Mouse (Mus musculus) B cell, adult 2 months (primary cell): ENCODE measurements around the gene Ptprm.

ENCODE experiments used
- DNase-seq, 2 experiments: peaks; one replicate each; pipeline ENCODE4 v3.0.0; 2022

The Ptprm gene

DNA sequence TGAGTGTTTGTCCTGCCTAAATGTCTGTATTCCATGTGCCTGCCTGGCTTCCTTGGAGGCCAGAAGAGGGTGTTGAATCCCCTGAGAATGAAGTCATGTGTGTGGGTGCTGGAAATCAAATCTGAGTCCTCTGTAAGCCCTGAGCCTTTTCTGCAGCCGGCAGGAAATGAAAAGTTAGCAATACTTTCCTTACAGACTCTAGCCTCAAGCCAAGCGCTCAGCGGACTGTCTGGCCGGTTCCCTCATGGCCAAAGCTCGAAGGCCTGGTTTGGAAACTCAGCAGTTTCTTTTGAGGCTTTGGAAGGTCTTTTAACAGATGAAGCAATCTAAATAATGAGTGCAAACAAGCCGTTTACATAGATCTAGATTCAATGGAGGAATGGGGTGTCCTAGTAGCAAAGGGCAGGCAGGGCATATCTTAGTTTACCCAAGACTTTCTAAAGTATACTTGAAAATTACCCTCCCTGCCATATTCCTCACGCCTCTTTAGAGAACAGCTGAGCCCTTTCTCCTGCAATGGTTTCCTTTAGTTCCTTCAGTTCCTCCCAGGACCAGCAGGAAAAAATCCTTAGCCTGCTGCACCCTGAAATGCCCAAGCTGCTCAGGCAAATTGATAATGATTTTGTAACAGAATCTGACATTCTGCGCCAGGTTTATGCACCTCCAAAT lies 144.4 kb downstream of the Ptprm start:
- DNase-seq = no peak

DNA sequence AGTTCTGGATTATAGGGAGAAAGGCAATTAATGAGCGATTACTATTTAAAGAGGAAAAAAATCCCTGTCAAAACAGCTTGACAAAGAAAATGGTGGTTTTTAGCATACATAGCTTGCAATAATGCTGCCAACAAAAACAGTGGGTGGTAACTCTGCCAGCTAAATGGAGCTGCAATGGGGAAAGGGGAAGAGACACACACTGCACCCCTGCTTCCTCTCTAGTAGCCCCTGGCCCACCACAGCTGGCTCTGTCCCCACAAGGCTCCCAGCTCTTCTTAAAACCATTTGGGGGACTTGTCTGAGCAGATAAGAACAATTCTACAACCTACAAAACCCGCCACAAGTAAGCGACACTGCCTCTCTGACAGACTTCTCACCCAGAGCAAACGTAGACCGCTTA lies 145.7 kb downstream of the Ptprm start:
- DNase-seq = no peak

DNA sequence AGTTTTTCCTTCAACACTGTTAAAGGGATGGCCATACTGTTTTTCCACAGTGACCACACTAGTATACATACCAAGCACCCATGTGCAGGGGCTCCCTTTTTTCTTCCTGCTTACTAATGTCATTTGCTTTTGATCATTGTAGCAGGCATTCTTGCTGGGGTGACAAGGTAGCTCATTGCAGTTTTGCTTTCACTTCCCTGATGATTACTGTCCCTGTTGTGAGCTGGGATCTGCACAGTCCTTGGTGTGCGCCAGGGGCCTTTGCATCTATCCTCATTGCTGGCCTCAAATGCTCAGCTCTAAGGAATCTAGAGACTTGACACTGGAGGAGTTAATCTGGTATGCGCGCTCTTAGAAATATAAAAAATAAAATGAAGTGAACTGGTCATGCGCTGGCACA lies 147.3 kb downstream of the Ptprm start:
- no peak for DNase-seq

DNA sequence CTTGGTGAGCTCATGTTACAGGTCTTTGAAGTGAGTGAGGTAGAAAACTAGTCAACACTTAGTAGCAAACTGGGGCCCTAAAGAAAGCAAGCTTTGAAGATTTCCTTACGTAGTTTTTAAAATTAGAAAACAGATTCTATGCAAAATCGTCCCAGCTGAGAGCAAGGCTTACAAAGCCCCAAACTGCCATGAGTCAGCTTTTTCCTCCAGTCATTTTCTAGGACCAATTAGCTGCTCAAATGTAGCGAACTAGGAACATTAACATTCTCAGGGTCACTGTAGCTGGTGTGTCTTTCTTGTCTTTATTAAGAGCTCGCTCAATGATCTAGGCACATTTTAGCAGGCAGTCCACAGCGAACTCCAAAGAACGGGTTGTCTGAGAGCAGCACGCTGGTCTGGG lies 153.1 kb downstream of the Ptprm start:
- no peak for DNase-seq

DNA sequence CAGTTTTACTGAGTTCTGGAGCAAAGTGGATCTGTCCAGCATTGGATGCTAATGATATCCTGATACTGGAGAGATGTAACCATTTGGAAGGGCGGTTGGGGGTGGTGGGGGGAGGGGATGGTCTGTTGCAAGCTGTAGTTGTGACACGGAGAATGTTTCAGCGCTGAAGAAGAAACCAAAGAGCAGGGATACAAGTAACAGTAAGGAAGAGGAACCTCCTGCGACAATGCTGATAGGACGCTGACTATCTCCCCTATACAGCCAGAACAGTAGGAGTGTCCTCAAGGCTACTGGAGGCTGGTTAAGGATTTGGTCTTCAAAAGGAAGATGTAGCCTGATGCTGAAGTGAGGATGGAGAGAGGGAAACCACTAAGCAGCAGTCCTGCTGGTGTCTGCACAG lies 160.5 kb downstream of the Ptprm start:
- DNase-seq = no peak

DNA sequence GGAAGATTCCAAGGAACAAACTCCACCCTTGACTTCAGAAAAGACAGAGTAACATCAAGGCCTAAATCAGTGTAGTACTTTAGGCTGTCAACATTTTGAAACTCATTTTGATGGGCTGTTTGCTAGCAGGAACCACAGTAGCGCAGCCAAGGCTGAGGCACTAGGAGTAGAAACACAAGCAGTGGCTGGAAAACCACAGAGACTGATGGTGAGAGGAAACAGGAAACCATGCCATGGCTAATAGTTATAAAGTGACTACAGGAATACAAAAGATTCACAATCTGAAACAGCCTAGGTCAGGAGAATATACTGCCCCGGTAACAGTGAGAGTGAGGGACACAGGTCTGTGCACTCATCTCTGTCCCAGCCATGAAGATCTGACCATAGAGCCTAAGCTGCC lies 165.7 kb downstream of the Ptprm start:
- no peak for DNase-seq

DNA sequence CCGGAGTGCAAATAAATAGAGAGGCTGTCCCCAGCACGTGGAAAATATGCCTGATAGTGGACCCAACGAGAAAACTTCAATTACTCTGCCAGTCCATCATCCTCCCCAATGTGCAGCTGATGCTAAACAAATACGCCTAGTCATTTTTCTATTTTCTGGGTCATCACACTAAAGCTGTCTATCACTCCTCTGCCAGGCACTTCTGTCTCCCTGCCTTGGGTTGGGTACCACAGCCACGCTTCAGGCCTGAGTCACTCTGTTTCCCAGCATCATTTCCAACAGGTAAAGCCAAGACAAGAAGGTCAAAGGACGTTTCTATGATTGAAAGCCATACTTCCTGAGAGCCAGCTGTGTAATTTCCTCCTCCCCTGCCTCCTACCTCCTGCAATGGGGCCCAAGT lies 167.4 kb downstream of the Ptprm start:
- no peak for DNase-seq

DNA sequence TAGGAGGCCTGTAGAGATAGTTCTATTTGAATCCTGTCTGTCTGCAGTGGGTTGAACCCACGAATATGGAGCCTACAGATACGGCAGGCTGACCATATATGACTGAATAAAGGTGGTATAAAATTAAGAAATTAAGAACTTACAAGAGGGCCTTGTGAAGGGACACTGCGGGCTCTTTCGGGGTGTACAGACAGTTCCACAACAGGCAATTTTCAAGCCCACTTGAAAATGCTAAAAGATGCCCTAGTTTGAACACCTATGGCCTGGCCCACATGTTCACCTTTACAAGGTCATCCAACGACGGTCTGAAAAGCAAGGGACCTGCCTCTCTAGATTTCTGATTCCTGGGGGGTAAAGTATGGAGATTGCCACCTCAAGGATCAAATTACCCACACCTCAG lies 168.3 kb downstream of the Ptprm start:
- DNase-seq = no peak

DNA sequence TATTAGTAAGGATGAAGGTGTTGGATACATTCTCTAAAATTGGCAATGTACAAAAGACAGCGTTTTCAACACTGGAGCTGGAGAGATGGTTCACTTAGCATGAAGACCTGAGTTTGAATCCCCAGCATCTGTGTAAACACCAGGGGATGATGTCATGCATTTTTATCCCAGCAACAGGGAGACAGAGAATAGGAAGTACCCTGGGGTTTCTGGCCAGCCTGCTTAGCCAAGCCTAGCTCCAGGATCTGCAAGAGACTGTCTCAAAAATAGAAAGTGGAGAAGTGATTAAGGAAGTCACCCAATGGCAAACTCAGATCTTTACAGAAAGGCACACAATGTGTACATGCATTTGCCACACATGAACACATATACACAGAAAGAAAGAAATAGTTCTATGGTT lies 174.8 kb downstream of the Ptprm start:
- DNase-seq = no peak

DNA sequence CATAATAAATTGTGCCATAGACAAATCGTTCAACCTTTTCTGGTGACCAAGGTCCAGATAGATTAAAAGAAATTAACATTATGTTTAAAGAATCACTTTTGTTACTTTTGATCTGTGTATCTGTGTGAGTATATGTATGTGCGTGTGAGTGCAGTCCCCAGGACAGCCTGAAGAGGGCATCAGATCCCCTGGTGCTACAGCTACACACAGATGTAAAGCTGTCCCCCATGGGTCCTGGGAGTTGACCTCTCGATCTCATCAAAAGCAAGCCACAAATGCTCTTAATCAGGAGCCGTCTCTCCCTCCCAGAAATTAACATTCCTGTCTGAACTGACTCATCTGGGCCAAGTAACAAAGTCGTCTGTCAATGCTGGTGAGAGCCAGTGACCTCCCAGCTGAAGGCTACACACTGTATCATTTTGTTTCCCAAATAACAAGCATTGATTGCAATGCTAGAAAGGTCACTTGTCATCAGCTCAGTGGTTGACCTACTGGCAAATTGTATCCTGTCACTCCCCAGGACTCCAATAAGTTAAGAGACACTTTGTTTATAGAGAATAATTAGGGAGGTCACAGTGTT lies 175.5 kb downstream of the Ptprm start:
- no peak for DNase-seq

DNA sequence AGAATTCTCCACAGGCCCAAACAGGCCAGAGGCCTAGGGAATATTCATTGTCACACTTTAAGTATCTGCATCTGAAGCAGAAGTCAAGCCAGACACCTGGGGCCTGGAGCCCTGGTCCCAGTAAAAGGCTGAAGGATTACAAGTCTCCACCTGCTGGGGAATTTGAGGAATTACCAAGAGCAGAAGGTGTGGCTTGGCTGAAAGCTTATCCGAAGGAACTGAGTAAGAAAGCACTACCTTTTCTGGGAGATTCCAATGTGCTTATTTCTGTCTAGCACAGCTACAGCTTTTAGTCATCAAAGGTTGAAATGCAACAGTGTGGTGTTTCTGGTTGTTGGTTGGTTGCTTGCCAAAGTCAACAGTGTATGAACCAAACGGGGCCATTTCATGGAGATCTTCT lies 178.4 kb downstream of the Ptprm start:
- DNase-seq = no peak

DNA sequence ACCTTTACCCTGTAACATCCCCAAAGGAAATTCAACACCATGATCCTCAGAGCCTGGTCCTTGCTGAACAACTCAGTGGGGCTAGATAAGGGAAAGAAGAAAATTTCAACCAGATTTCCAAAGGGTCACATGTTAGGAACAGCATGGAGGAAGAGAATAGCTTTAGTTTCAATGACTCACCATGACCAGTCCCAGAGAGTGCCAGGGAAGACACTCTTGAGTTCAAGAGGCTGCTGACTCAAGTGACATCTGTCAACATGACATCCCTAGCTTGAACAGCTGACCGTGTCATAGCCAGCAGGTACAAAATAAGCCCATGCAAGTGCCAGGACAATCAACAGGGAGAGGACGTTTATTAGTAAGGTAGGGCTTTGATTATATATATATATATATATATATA lies 182.9 kb downstream of the Ptprm start:
- no peak for DNase-seq

DNA sequence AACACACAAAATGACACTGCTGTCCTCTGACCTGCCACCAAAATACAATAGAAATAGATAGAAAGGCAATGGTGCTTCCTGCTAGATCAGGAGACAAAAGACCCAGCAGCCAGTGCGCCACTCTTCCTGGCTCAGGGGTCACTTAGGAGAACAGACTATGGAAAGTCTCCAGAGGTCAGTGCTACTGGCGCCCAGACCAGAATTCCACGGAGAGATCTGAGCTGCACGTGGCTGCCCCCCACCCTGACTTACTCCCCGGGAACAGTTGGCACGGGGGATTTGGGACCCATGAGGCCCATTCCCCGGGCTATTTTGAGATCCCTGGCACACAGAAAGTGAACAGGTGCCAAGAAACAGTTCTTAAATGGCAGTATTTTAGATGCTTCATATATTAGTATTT lies 183.6 kb downstream of the Ptprm start:
- no peak for DNase-seq

DNA sequence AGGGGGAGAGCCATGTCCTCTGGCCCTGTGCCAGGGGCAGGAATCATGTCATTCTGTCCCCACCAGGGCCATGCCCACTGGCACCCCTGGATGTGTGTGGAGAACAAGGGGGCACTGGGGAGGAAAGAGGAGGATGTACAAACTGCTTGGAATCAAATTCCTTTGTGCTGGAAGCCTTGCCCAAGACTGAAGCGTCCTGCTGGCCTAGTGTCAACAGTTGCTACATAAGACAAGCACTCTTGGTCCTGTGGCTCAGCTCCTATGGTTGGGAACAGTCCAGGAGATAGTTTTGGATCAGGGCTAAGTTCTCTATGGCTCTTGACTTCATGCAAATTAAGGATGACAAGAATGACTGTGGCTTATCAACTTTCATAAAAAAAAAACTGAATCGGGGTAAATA lies 188.4 kb downstream of the Ptprm start:
- no peak for DNase-seq

DNA sequence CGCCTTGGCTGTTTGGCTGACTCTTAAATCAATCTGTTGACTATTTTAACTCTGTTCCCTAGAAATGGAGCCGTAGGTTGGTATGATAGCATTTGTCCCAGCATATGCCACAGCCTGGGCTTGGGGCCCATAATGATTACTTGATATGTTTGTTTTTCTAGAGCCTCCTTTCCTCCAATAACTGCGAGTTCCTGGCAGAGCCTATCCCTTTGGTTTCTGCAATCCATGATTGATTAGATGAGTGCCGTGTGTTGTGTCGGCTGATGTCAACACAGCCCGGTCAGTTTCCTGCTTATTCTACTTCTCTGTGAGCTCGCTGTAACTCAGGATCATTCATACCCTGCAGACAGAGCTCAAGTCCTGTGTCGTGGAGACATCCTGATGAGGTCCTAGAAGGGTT lies 194.6 kb downstream of the Ptprm start:
- no peak for DNase-seq

DNA sequence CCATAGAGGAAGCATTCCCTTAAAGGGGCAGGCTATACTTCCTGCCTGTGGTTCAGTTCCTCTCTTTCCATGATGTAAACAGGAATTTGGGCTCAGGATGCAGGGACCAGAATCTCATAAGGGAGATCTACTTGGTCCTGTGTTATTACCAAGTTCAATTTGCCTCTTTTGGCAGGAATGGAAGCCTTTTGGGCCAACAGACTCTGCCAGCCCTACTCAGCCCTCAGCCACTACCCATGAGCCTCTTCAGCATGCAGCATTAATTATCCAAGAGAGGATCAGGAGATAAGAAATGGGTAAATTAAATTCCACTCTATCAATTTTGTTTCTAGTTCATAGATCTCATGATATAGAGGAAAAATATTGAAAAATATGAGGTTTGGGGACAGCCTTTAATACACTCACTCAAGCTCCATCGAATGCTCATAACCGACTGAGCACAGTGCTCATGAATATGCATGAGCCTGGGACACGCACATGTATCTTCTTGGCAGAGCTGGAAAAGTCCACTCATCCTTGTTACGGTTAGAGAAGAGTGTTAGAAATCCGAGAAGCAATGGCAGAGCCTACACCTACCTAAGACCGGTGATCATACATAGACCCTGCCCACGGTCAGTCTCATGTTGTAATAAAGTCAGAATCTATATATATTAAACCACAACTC lies 197.0 kb downstream of the Ptprm start:
- no peak for DNase-seq

DNA sequence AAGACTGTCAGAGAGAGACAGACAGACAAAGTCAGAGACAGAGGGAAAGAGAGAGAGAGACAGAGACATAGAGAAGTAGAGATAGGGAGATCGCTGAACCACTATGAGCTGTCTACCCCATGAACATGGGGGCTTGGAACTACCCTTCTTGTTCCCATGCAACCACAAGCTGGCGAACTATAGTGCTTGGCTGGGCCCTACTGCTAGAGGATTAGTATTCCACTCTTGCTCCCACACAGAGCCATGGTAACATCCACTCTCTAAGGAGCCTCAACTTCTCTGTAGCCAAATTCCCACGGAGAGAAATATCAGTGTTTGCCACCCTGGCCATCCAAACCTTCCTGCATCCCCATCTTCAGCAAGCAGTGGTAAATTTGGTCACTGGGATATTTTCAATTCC lies 202.0 kb downstream of the Ptprm start:
- no peak for DNase-seq

DNA sequence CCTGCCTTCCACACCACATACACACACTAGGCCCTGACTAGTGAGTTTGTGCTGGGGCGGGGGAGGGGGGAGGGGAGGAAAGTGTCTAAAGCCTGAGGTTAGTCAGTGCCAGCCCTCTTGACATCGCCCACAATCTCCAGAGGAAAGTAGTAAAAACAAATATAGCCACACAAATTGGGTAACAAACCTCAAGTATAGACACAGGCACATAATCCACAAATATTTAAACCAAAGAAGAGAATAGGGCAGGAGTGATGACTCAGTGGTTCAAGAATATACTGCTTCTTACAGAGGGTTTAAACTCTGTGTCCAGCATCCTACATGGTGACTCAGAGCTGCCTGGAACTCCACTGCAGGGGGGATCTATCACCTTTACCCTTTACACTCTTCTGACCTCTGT lies 203.8 kb downstream of the Ptprm start:
- no peak for DNase-seq

DNA sequence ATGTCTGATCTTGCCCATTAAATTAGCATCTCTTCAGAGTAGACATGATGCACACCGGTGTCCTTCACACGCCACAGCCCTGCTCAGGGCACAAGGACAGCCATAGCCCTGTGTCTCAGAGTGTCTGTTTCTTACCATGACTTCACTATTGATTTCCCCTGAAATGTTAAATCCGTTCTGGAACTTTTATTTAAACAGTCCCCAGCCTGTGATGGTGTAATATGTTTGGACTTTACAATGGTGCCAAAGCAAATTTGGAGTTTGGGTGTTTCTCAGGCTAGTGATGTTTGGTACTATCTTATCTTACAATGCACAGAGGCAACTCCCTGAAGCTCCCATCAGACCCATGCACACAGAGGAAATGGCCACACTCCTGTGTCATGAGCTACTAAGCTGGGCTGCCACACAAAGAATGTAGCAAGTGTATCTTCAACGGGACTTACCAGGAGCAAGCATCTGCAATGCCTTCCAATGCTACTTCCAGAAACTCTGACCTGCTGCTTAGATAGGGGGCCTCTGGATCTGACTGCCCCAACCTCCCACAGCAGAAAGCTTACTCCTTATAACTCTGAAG lies 212.0 kb downstream of the Ptprm start:
- no peak for DNase-seq

DNA sequence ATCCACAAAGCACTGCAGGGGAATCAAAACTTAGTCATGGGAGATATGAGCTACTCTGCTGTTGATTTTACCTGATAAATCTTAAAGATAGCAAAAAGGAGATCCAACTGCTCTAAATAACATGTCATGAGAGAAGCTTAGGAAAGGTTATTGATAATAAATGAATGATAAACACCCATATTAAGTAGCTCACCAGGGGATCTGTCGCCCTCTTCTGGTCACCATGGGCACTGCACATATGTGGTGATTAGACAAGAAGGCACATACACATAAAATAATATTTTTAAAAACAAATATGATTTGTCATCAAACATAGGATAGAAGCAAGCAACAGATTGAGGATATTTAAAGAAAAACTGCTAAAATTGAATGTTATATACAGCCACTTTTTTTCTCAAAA lies 213.8 kb downstream of the Ptprm start:
- peak; percentile 10 to 15 for DNase-seq

DNA sequence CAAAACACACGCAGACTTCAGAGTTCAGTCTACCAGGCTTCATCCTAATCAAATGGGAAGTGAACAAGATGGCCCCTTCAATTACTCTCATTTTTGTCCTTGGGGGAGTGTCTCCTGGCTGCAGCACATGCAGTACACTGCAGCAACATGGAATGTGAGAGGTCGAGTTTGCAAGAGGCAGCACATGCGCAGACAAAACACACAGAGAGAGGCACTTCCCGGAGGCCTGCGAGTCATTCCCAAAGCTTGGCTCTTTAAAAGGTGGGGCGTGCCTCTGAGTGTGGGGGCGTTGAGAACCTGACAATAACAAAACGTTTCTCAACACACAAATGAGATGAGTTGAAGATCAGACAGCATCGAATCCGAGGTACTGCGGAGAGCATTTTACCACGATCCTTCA lies 215.3 kb downstream of the Ptprm start:
- DNase-seq = no peak

DNA sequence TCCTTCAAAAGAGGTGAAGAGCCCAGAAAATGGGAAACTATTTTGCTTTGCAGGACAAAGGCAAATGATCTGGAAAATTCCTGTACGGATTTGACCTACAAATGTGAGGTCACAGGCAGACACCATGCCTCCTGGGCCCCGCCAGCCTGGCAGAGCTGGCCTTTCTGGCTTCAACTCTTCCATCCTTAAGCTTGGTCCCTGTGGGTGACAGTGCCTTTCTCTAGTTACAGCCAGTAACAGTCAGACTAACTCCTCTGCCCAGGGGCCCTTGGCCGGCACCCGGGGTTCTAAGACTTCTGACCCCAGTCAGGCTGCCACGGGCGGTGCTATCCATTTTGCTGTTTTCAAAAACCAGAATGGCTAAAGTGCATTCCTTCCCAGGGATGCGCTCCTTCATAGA lies 217.4 kb downstream of the Ptprm start:
- DNase-seq = no peak

DNA sequence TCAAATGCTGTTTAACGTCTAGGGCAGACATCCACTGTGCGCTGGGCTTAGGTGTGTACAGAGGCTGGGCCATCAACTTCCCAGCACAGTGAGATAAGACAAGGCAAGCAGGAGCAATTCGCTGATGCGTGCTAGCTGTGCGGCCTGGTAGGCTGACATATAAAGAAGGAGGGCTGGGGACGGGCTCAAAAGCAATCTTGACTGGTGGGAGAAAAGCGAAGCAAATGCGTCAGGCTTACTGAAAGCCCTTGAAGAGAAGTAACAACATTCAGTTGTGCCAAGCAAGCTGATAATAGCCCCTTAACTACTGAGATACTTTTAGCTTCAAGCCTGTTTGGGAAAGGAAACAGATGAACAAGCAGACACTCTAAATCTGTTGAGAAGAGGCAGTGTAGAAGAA lies 217.8 kb downstream of the Ptprm start:
- no peak for DNase-seq

DNA sequence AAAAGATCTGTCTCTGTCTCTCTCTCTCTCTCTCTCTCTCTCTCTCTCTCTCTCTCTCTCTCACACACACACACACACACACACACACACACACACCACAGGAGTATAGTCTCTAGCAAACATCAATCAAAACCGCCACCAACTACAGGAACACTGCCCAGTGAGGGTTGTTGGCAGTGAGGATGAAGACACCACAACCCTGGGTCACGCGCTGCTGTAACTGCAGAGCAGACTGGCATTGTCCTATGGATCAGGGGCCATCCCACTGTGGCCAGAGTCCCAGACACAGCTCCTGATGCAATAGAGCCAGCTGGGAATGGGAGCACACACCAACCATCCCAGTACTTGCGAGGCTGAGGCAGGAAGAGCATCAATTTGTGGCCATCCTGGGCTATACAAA lies 220.0 kb downstream of the Ptprm start:
- DNase-seq = no peak
